Mouse (Mus musculus) testis, postnatal 14 days (tissue): ENCODE measurements around the gene Acot8.
A peak's percentile ranks its signal among the peaks of the same experiment; 100 is the strongest.

Experiments
- DNase-seq: peaks from one replicate; pipeline ENCODE4 v3.0.0; 2021; ENCODE audit warnings: low spot score

Acot8 gene

DNA sequence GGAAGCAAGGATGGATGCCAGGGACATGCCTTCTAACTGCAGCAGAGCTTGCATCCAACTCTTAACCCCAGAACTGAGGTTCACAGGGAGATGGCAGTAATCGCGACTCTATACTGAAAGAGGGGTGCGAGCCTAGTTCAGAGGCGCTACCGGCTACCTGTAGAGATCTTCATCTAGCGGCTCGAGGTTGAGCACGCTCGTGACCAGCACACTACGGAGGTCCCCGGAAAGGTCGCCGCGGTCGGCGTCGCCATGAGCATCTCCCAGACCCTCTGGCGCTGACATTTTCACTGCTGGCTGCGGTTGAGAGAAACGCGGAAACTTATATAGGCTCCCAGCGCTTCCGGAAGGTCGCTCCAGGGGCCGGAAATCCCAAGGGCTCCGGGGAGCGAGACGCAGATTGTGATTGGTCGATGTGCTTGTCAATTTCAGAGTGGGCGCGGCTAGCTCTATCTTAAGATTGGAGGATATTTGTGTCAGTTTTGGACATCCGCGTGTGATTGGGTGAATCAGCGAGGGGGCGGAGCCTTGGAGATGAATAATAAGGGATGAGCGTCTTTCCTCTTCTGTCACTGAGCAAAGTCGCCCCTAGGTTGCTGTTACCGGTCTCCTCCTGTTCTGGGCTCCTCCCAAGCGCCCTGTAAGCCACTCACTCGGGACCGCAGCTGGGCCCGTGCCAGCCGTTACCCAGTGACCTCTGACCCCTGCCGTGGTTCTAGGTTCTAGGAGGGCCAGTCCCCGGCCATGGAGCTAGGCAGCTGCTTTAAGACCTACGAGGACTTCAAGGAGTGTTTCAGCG, at the start of gene Acot8, which contains the start of gene Zswim3:
Acot8 (minus strand) TSS at position 350 of the 799 bp plus-strand sequence.
Zswim3 (plus strand) TSS at position 566 of the 799 bp plus-strand sequence.
- peak; percentile 98 for DNase-seq

DNA sequence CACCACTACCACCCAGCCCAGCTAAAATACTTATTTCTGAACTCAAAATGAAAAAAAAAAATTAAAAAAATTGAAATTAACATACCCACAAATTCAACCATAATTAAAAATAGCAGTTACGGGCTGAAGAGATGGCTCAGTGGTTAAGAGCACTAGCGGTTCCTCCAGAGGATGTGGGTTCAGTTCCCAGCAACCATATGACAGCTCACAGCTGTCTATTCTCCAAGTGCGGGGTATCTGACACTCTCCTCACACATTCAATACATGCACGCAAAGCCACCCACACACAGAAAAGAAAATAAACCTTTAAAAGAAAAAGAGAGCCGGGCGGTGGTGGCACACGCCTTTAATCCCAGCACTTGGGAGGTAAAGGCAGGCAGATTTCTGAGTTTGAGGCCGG, 45.4 kb upstream of the Acot8 start:
- DNase-seq = no peak

DNA sequence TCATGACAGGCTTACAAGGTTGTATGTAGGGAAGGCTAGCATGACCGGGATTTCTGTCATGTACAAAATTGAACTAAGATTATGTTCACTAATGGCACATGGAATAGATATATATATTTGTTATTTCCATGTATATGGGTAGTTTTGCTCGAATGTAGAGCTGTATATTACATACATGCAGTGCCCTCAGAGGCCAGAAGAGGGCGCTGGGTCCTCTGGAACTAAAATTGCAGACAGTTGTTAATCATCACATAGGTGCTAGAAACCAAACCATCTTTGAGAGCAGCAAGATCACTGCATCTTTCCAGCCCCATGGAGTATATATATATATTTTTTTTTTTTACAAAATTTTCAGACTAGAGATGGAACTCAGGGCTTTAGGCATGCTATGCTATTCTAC, 41.1 kb upstream of the Acot8 start:
- DNase-seq = no peak

DNA sequence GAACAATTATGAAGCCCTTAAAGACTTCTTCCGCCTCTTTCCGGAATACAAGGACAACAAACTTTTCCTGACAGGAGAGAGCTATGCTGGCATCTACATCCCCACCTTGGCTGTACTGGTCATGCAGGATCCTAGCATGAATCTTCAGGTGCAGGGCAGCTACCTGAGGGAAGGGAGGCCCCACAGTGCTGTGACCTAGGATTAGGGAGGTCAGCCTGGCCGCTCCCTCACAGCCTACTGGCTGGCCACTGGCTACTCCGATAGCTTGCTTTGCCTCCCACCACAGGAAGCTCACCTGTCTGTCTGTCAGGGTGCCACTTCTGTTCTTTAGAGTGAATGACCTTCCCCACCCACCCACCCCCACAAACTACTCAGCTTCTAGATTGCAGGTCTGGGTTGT, 30.5 kb upstream of the Acot8 start:
- DNase-seq = no peak

DNA sequence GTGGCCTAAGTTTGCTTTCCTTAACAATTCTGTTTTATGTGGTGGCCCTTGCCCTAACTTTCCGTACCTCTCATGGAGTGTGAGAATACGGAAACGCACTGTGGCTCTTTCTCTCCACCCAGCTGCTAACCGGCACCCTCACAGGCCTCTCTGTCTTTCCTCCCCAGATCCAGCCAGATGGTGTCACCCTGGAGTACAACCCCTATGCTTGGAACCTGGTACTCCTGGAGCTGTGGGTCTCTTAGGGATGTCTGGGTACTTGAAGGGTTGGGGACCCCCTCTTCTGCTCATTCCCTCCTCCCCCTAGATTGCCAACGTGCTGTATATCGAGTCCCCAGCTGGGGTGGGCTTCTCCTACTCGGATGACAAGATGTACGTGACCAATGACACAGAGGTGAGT, 29.8 kb upstream of the Acot8 start:
- no peak for DNase-seq

DNA sequence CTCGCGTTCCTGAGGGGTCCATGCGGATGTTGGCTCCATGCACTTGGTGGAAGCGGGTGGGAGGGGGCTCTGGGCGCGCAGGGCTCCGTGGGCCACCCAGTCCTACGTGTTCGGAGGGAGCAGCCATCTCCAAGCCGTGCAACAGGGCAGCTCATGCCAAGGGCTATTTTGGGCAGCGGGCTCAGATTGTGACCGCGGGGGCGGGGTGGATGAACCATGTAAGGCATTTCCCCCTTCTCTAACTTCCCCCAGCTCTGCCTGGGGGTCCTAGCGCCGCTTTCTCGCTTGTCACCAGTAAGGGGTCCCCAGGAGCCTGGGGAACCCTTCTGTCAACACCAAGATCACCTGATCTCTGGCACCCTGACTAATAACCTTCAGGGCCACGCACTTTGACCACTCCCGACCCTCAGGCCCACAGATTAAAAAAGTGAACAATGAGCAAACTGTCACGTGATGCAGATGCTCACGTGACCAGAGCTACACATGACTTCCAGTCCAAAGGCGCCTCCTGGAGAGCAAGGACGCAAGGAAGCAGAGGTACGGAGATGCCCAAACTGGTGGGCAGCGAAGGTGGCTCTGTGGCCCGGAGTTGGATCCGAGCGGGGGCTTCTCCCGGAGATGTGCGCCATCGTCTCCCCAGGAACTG, 28.8 kb upstream of the Acot8 start, which contains the start of gene Neurl2:
Neurl2 (minus strand) TSS at position 143 of the 646 bp plus-strand sequence.
- peak; percentile 86 for DNase-seq

DNA sequence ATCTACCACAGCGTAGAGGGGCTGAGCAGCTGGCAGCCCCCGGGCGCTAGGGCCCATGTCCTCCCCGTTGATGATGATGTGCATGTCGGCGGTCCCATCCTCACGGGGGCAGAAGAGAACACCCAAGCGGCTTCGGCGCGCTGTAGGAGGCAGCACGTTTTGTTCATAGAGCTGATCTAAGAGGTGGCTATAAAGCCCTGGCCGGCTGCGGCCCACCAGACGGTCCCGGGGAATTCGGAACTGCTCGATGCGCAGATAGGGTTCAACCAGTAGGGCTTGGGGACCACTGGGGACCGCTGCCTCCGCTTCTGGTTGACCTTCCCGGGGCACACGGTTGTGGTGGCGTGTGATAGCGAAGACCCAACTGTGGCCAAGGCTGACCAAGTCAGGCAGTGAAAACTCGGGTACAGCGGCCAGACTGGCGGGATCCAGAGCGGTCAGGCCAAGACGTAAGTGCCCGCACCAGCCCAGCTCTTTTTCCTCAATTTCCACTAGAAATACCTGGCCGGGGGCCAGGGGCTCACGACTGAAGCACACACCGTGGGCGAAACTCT, 28.1 kb upstream of the Acot8 start, which contains the start of gene Ctsa:
Ctsa (plus strand) TSS at position 126 of the 554 bp plus-strand sequence.
- peak; percentile 62 for DNase-seq

DNA sequence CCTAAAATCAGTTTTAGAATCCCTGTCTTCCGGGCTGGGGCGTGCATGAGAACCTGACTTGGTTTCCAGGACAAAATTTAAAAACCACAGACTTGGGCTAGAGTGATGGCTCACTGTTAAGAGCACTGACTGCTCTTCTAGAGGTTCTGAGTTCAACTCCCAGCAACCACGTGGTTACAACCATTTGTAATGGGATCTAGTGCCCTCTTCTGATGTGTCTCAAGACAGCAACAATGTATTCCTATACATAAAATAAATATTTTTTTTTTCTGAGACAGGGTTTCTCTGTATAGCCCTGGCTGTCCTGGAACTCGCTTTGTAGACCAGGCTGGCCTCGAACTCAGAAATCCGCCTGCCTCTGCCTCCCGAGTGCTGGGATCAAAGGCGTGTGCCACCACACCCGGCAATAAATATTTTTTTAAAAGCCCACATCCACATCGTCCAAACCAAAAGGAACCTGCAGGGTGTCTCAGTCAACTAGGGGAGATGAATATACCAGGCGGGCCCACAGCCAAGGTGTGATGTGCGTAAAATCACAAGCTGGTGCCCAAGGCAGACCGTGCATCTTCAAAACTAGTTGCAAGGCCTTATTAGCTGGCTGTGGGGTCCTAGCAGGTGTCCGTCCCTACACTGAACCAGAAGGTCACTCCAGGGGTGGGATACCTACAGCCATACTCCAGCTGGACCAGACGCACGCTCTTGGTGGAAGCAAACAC, 27.5 kb upstream of the Acot8 start:
- no peak for DNase-seq

DNA sequence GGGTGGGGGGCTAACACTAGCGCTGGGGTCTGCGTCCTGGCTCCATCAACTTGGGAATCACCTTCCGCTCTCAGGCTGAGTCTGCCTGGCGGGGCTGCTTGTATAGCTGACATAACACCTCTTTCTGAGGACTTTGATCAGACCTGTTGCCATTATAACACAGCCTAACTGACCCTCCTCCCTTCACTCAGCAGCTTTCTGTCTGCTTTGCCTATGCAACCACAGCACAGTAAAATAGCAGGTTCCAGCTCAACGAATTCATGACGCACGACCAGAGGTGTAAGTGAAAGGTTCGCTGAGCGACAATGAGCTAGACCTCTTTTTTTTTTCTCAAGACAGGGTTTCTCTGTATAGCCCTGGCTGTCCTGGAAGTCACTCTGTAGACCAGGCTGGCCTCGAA, 26.3 kb upstream of the Acot8 start:
- no peak for DNase-seq

DNA sequence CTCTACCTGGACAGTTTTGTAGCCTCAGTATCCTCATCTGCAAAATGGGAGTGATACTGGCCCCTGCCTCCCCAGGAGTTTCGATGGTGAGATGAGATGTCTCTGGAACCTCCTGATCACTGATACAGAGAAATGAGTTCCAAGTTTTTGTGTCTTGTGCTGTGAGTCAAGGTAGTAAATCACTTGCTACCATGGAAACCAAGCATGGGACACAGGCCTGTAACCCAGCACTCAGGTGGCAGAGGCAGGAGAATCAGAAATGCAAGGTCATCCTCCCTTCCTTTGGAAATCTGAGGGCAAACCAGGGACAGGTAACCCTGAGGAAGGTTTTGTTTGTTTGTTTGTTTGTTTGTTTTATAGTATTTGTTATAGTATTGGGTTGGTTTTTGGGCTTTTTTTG, 24.4 kb upstream of the Acot8 start:
- DNase-seq = no peak

DNA sequence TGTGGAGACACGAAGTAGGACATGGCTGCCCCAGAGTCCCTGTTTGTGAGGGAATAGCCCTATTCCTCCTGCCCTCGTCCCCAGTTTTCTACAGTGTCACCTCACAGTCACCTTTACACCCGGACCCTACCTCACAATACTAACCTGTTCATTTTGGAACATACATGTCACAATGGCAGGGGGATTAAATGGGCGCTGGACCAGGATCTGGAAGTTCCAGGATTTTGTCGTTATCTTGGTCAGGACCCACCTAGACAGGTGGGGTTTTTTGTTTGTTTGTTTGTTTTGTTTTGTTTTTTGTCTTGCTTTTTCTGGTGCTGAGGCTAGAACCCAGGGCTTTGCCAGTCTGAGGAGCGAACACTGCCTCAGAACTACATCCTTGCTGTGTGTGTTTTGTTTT, 23.8 kb upstream of the Acot8 start, which contains the start of gene Spata25:
Spata25 (minus strand) TSS at position 101 of the 400 bp plus-strand sequence.
- DNase-seq = no peak

DNA sequence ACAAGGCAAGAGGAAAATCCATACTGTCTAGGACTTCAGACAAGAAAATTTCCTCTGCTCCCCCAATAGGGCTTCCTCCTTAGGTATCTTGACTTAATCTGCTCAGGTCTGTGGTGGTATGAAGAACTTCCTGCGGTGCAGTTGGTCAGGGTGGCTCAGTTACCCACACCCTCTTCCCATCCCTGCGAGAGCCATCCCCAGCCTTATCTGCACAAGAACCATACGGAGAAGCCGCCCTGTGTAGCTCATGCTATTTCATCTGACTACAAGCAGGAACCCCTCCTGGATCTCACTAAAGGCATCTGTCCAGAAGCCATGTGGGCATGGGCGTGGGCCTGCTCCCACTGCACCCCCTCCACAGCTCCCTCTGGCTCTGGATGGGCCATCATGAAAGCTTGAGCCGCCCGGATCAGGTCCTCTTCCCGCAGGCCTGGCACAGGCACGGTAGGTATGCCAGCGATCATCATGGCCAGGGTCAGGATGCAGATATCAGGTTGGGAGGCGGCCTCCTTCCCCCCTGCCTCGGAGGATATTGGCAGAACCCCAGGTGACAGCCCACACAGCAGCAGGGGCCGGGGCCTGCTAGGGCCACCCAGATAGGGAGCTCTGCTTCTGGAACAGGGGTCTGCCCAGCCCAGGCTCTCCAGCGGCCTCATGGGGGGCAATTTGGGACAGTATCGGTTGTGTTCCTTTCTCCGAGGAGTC, 22.6 kb upstream of the Acot8 start:
- no peak for DNase-seq

DNA sequence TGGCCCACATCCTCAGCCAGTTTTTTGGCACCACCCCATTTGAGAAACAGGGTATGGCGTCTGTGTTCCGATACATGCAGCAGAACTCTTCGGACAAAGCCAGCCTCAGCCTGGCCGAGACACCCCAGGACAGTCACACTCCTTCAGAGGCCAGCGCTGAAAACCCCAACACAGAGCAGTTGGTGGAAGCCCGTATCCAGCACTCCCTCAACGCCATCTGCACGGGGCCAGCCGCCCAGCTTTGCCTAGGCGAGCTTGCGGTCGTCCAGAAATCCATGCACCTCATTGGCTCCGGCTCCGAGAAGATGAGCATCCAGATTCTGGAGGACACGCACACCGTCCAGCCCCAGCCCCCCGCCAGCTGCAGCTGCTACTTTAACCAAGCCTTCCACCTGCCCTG, 20.8 kb upstream of the Acot8 start:
- DNase-seq = no peak

DNA sequence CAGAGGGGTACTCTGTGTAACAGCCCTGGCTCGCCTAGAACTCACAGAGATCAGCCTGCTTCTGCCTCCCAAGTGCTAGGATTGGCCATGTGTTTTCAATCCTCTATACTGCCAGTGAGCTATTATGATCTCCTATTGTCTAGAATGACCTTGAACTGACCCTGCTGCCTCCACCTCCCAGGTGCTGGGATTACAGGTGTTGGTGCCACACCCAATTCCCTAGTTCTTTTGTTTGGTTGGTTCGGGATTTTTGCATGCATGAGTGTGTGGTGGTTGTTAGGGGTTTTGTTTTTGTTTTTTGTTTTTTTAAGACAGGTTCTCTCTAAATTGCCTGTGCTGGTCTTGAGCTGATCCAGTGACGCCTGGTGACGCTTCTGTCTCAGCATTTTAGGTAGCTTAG, 19.3 kb upstream of the Acot8 start:
- no peak for DNase-seq

DNA sequence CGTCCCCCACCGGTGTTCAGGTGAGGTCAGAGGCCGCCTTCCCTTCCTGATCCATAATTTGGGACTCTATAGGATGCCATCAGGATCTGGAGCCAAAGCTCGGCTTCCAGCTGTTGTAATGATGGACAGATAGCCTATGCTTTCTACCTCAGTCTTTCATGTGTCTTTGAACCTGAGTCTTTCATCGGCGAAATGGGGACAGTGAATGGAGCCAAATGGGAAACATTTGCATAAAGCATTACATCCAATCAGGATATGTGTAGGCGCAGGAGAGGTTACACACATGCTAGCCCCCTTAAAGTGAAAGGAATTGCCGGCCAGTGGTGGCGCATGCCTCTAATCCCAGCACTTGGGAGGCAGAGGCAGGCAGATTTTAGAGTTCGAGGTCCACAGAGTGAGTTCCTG, 18.5 kb upstream of the Acot8 start:
- DNase-seq = no peak

DNA sequence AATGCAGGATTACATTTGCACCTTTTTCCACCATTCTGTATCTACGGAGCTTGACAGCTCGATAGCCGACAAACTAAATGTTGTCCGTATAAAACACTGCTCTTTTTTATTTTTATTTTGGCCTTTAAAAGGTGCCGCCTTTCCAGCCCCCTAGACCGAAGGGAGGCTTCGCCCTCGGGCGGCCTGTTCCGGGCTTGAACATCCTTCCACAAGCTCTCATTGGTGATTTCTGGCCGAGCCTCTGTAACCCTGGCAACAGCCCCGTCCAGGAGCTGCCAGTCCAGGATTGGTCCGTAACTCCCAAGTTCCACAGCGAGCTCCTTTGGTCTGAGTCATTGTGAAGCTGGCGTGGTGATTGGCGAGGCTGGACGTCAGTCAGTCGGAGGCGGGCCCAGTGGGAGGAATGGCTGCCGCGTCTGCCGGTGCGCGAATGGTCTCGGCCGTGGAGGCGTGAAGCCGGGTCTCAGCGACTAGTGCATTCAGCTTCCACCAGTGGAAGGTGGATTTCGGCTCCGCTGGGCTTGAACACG, 18.0 kb upstream of the Acot8 start, which contains the start of gene Zswim1:
Zswim1 (plus strand) TSS at position 51 of the 530 bp plus-strand sequence.
- peak; percentile 98 for DNase-seq

DNA sequence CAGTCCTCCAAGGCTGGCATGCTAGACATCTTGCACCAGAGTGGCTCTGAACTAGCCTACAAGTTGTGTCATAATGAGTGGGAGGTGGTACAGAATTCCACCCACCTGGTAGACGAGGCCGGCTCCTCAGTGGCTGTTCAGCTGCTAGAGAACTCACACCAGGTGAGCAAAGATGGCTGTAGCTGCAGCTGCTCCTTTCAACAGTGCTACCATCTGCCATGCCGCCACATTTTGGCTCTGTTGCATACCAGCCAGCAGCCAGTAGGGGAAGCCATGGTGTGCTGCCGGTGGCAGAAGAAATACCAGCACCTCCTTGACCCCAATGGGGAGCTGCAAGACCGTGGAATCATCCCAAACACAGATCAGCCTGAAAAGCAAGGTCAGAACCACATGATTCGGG, 16.4 kb upstream of the Acot8 start:
- no peak for DNase-seq

DNA sequence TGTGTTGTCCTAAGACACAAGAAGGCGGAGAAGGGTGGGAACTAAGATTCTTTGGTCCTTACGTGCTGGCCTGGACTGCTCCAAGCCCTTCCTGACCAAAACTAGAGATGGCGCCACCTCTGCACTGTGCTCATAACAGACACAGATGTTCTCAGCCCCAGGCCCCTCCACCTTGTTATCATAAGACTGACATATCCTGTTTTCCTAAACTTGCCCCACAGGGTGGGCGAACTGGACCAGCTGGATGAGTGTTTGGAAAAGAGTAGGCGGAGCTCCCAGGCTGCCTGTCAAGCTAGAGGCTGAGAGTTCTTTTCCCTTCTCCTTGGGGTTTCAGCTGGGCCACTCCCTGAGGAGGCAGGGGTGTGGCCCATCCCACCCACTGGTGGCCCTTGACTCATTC, 13.0 kb upstream of the Acot8 start:
- no peak for DNase-seq

DNA sequence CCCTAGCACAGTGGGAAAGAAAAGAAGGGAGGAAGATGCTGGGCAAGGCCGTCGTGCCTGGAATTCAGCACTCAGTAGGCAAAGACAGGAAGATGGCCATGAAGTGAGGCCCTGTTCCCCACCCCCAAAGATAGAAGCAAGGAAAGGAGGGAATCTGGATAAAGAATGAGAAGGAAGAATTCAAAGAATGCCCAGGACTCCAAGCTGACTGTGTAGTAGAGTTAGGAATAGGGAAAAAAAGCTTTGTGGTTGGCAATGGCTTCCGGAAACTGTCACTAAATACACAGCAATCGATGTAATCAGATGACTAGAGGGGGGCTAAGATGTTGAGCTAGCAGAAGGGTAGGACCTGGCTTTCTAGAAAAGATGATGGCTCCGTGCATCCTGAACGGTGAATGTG, 12.5 kb upstream of the Acot8 start:
- DNase-seq = no peak

DNA sequence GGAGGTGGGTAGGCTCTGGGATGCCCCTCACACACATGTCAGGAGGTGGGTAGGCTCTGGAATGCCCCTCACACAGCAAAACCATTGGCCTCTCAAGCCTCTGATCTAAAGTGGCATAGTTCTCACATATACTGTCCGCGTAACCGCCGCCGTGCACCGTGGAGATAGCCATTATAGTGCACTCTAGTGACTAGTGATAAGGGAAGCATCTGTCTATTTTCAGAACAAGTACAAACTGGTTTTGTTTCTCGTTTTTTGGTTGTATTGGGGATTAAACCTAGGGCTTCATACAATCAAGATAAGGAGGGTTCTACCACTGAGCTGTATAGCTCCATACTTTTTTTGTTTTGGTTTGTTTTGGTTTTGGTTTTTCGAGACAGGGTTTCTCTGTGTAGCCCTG, 11.1 kb upstream of the Acot8 start:
- DNase-seq = no peak

DNA sequence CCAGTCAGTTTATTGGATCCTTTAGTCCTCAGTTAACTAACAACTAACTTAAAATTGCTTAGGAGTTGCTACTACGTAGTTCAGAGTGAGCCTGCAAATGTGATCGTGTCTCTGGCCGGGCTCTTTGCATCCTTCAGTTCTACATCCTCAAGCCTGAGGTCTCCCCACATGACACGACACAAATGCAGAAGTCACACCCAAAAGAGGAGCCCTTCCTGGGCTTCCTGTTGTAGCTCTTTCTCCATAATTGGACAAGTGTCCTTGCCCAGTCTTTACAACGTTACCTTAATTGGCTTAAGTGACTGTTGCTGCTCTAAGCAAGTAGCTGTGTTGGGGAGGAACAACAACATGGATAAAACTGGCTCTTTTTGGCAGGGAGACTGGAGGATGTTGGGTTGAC, 10.7 kb upstream of the Acot8 start:
- no peak for DNase-seq
